In the genomic region with DNA sequence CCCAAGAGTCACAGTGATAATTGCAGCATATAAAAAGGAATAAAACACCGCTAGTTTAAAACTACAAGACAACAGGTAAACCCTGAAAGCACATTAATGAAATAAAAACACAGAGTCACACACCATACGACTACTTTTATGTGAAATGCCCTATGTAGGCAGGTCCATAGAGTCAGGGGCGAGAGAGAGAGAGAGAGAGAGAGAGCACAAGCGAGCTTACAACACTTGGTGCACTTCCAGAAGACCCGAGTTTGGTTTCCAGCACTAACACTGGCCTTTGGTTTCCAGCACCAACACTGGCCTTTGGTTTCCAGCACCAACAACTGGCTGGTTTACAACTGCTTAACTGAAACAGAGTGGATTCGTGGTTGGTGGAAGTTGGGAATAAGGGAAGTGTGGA, we compare ENCODE assay signal across 8 mouse cellular contexts. TPM values are rescaled to one million over a fixed set of nuclear protein-coding genes. Genes with fewer than 3 reads are reported as not detected.
DNase-seq lines count a peak whose midpoint lies in the region; ATAC-seq and TF ChIP-seq lines count a peak whose summit lies in the region.

No protein-coding gene starts in this region.

- no peaks in the 10 kb centered on the region for H3K27me3 ChIP-seq in embryonic facial prominence, embryonic 13.5 days
- H3K27me3 ChIP-seq in intestine, embryonic 15.5 days (replicated peaks), result no peaks in the 10 kb centered on the region
- no peaks in the 10 kb centered on the region for H3K27me3 ChIP-seq in neural tube, embryonic 13.5 days

- DNase-seq in lung, adult 2 months, result no peak
- no peak for DNase-seq in lung, postnatal 14 days
- DNase-seq in gastrocnemius, postnatal 14 days, result no peak
- no peak for DNase-seq in natural killer cell, adult 2 months (ENCODE audit: low spot score in 2 of 2)
- no peak for DNase-seq in frontal cortex, postnatal 14 days (ENCODE audit: low spot score in 2 of 2)

- peaks cover 4% of the 10 kb centered on the region; the same call in 1 of the 2 replicates for H3K4me1 ChIP-seq in lung, adult 2 months (ENCODE audit: control insufficient read depth, insufficient read depth, low read length)
- peaks cover 18% of the 10 kb centered on the region for H3K4me1 ChIP-seq in embryonic facial prominence, embryonic 13.5 days
- H3K4me1 ChIP-seq in intestine, embryonic 15.5 days (replicated peaks), result 0 out of 2 replicates have a peak, but pooled peaks cover 3% of the 10 kb centered on the region
- peaks cover 40% of the 10 kb centered on the region for H3K4me1 ChIP-seq in neural tube, embryonic 13.5 days (replicated peaks)

- H3K36me3 ChIP-seq in embryonic facial prominence, embryonic 13.5 days, result 0 out of 2 replicates have a peak, but pooled peaks cover 6% of the 10 kb centered on the region
- no peaks in the 10 kb centered on the region for H3K36me3 ChIP-seq in intestine, embryonic 15.5 days
- peaks cover 5% of the 10 kb centered on the region; the same call in 1 of the 2 replicates for H3K36me3 ChIP-seq in neural tube, embryonic 13.5 days

- WGBS in lung, adult 2 months, result 29% methylated on average over 6 of the region's 6 CpGs
- 35% methylated on average over 6 of the region's 6 CpGs for WGBS in embryonic facial prominence, embryonic 13.5 days
- 34% methylated on average over 6 of the region's 6 CpGs for WGBS in intestine, embryonic 15.5 days
- WGBS in neural tube, embryonic 13.5 days, result 35% methylated on average over 6 of the region's 6 CpGs

- peak overlapping the region; percentile 80 for H3K4me2 ChIP-seq in embryonic facial prominence, embryonic 13.5 days
- H3K4me2 ChIP-seq in intestine, embryonic 15.5 days (replicated peaks), result peak overlapping the region; percentile 77
- H3K4me2 ChIP-seq in neural tube, embryonic 13.5 days, result peak overlapping the region; percentile 76

- H3K27ac ChIP-seq in embryonic facial prominence, embryonic 13.5 days, result no peak overlapping the region
- H3K27ac ChIP-seq in intestine, embryonic 15.5 days, result no peak overlapping the region
- peak overlapping the region; percentile 92 for H3K27ac ChIP-seq in neural tube, embryonic 13.5 days (replicated peaks)

- TF ChIP-seq CTCF in lung, adult 2 months (IDR thresholded peaks at IDR 0.05; ENCODE audit: insufficient read depth, low read length), result no peak

- intact Hi-C loops in gastrocnemius, postnatal 14 days (cut with DNase I; ENCODE audit: low total_unique reads), result no loop called here

- no peak for ATAC-seq in embryonic facial prominence, embryonic 13.5 days (ENCODE audit: insufficient number of reproducible peaks, insufficient read depth, low FRiP score, low TSS enrichment, low read depth)
- ATAC-seq in intestine, embryonic 15.5 days, result no peak
- ATAC-seq in neural tube, embryonic 13.5 days (ENCODE audit: low read depth), result peak; percentile 44; the same call in 1 of the 2 replicates

- no peaks in the 10 kb centered on the region for H3K9me3 ChIP-seq in embryonic facial prominence, embryonic 13.5 days
- H3K9me3 ChIP-seq in intestine, embryonic 15.5 days, result no peaks in the 10 kb centered on the region
- H3K9me3 ChIP-seq in neural tube, embryonic 13.5 days, result no peaks in the 10 kb centered on the region

- H3K9ac ChIP-seq in embryonic facial prominence, embryonic 13.5 days, result peak overlapping the region; percentile 99
- H3K9ac ChIP-seq in intestine, embryonic 15.5 days, result peak overlapping the region; percentile 99; the same call in 1 of the 2 replicates
- peak overlapping the region; percentile 99 for H3K9ac ChIP-seq in neural tube, embryonic 13.5 days

- no peak for TF ChIP-seq POLR2A in lung, adult 2 months (IDR thresholded peaks at IDR 0.05; ENCODE audit: borderline replicate concordance, extremely low read depth, low read depth, low read length)

- H3K4me3 ChIP-seq in lung, adult 2 months (replicated peaks; ENCODE audit: extremely low read depth, low read depth, low read length), result peak overlapping the region; percentile 97
- peak overlapping the region; percentile 99 for H3K4me3 ChIP-seq in embryonic facial prominence, embryonic 13.5 days
- H3K4me3 ChIP-seq in intestine, embryonic 15.5 days (replicated peaks), result peak overlapping the region; percentile 95
- H3K4me3 ChIP-seq in neural tube, embryonic 13.5 days, result peak overlapping the region; percentile 100

RNA-seq across cellular contexts. Expression of a gene that starts 0.6 kb away (rescaled TPM):
- polyA plus RNA-seq in lung, adult 2 months (2012; rRNA removed), result 9.0 and 11.2 TPM in 2 replicates
- 18.1 and 22.3 TPM in 2 replicates for polyA plus RNA-seq in embryonic facial prominence, embryonic 13.5 days (2015; fragmentation: Nextera tagmentation; extraction: Ambion mirVana)
- 13.3 and 13.4 TPM in 2 replicates for polyA plus RNA-seq in intestine, embryonic 15.5 days (2015; fragmentation: Nextera tagmentation; extraction: Ambion mirVana)
- polyA plus RNA-seq in neural tube, embryonic 13.5 days (2015; fragmentation: Nextera tagmentation; extraction: Ambion mirVana), result 27.2 and 28.1 TPM in 2 replicates
- 10 to 100 TPM; 19.2 to 19.4 TPM for total RNA-seq in gastrocnemius, postnatal 14 days (2021)

RNA-seq across cellular contexts. Expression of a gene that starts 59.4 kb away (rescaled TPM):
- polyA plus RNA-seq in lung, adult 2 months (2012; rRNA removed), result 67.2 and 114 TPM in 2 replicates
- polyA plus RNA-seq in embryonic facial prominence, embryonic 13.5 days (2015; fragmentation: Nextera tagmentation; extraction: Ambion mirVana), result 100 and 107 TPM in 2 replicates
- polyA plus RNA-seq in intestine, embryonic 15.5 days (2015; fragmentation: Nextera tagmentation; extraction: Ambion mirVana), result 120 and 131 TPM in 2 replicates
- 80.5 and 82.9 TPM in 2 replicates for polyA plus RNA-seq in neural tube, embryonic 13.5 days (2015; fragmentation: Nextera tagmentation; extraction: Ambion mirVana)
- total RNA-seq in gastrocnemius, postnatal 14 days (2021), result 10 to 100 TPM; 27.6 to 31.7 TPM
